Mouse (Mus musculus) neural tube, embryonic 14.5 days (tissue): ENCODE measurements at regions not wholly inside any gene's neighbourhood (a gene's known extent, or its start where the extent isn't known, plus 50 kb on each side); places are given as distances from the start of the nearest gene placed in this dataset.

Experiments used
- ATAC-seq: fragments of 200-750 bp; cut with Nextera tagmentation; 2 replicates; pipeline ENCODE4 v1.8.0; 2017; ENCODE audit warnings: low read depth, mild to moderate bottlenecking, moderate TSS enrichment, moderate library complexity
- H3K27ac ChIP-seq: fragments of 300-500 bp; sonication (generic); 2 replicates; pipeline ENCODE4 v1.5.1; 2014; ENCODE audit warnings: low read depth, mild to moderate bottlenecking, control low read depth, low read length, moderate library complexity, mixed read lengths
- H3K27me3 ChIP-seq: fragments of 300-500 bp; sonication (generic); 2 replicates; pipeline ENCODE4 v1.6.1; 2014; ENCODE audit warnings: low read length; ENCODE audit not compliant: control insufficient read depth, insufficient read depth
- H3K36me3 ChIP-seq: fragments of 300-500 bp; sonication (generic); 2 replicates; pipeline ENCODE4 v1.6.1; 2014; ENCODE audit warnings: low read length, mixed read lengths; ENCODE audit not compliant: control insufficient read depth, insufficient read depth
- H3K4me1 ChIP-seq: fragments of 300-500 bp; sonication (generic); 2 replicates; pipeline ENCODE4 v1.6.1; 2014; ENCODE audit warnings: low read length; ENCODE audit not compliant: control insufficient read depth, insufficient read depth
- H3K4me2 ChIP-seq: fragments of 300-500 bp; sonication (generic); 2 replicates; pipeline ENCODE4 v1.6.1; 2014; ENCODE audit warnings: mild to moderate bottlenecking, low read depth, low read length, control low read depth
- H3K4me3 ChIP-seq: fragments of 300-500 bp; sonication (generic); 2 replicates; pipeline ENCODE4 v1.5.1; 2014; ENCODE audit warnings: low read depth, low read length, control low read depth, mixed read lengths
- H3K9ac ChIP-seq: fragments of 300-500 bp; sonication (generic); replicated peaks from 2 replicates; pipeline ENCODE4 v1.6.1; 2014; ENCODE audit warnings: low read depth, mild to moderate bottlenecking, control low read depth, low read length, mixed read lengths
- H3K9me3 ChIP-seq: fragments of 300-500 bp; sonication (generic); 2 replicates; pipeline ENCODE4 v1.6.1; 2016; ENCODE audit warnings: low read length; ENCODE audit not compliant: control insufficient read depth
- WGBS: fragments of 180-500 bp; shearing (Covaris S2); extraction: QIAGEN DNeasy Blood & Tissue Kit; methylation state at CpG from one replicate; pipeline ENCODE4 v1.1.7; 2014; 5-methylcytosine and 5-hydroxymethylcytosine counted together

GRCm38 (mm10) chr10:109129068-109129467 lies 118.3 kb upstream of the Syt1 start:
- no peak for ATAC-seq
- no peak overlapping the region for H3K4me3 ChIP-seq
- no peak overlapping the region for H3K9ac ChIP-seq
- 100% methylated on average over 3 of the region's 3 CpGs for WGBS
- H3K36me3 ChIP-seq, result no peaks in the 10 kb centered on the region
- H3K9me3 ChIP-seq, result no peaks in the 10 kb centered on the region
- H3K4me2 ChIP-seq, result no peak overlapping the region
- no peaks in the 10 kb centered on the region for H3K27me3 ChIP-seq
- no peaks in the 10 kb centered on the region for H3K4me1 ChIP-seq
- H3K27ac ChIP-seq, result no peak overlapping the region

GRCm38 (mm10) chr10:109126699-109127098 lies 115.9 kb upstream of the Syt1 start:
- H3K9ac ChIP-seq, result no peak overlapping the region
- no peaks in the 10 kb centered on the region for H3K9me3 ChIP-seq
- H3K4me1 ChIP-seq, result no peaks in the 10 kb centered on the region
- no peak overlapping the region for H3K4me2 ChIP-seq
- WGBS, result 95% methylated on average over 2 of the region's 2 CpGs
- no peak for ATAC-seq
- no peak overlapping the region for H3K27ac ChIP-seq
- no peak overlapping the region for H3K4me3 ChIP-seq
- H3K27me3 ChIP-seq, result no peaks in the 10 kb centered on the region
- H3K36me3 ChIP-seq, result no peaks in the 10 kb centered on the region

GRCm38 (mm10) chr10:109117143-109117542 lies 106.4 kb upstream of the Syt1 start:
- no peak for ATAC-seq
- Histone ChIP-seq H3K4me3 (no peak overlapping the region), H3K27me3 (no peaks in the 10 kb centered on the region), H3K4me1 (no peaks in the 10 kb centered on the region), H3K9ac (no peak overlapping the region), H3K27ac (no peak overlapping the region), H3K9me3 (no peaks in the 10 kb centered on the region), H3K36me3 (no peaks in the 10 kb centered on the region), H3K4me2 (no peak overlapping the region)
- 92% methylated on average over 5 of the region's 5 CpGs for WGBS

GRCm38 (mm10) chr10:109115013-109115627 lies 104.3 kb upstream of the Syt1 start:
- Histone ChIP-seq H3K9ac (no peak overlapping the region), H3K4me2 (no peak overlapping the region), H3K27me3 (no peaks in the 10 kb centered on the region), H3K27ac (no peak overlapping the region), H3K9me3 (no peaks in the 10 kb centered on the region), H3K4me1 (no peaks in the 10 kb centered on the region), H3K36me3 (no peaks in the 10 kb centered on the region), H3K4me3 (no peak overlapping the region)
- WGBS, result 88% methylated on average over 4 of the region's 4 CpGs
- no peak for ATAC-seq

GRCm38 (mm10) chr10:109105781-109106180 lies 95.0 kb upstream of the Syt1 start:
- Histone ChIP-seq H3K27me3 (no peaks in the 10 kb centered on the region), H3K9ac (no peak overlapping the region), H3K9me3 (no peaks in the 10 kb centered on the region), H3K4me3 (no peak overlapping the region), H3K27ac (no peak overlapping the region), H3K4me1 (no peaks in the 10 kb centered on the region), H3K36me3 (no peaks in the 10 kb centered on the region), H3K4me2 (no peak overlapping the region)
- 88% methylated on average over 2 of the region's 2 CpGs for WGBS
- no peak for ATAC-seq

- Histone ChIP-seq H3K27ac (no peak overlapping the region), H3K4me2 (no peak overlapping the region), H3K4me3 (no peak overlapping the region), H3K4me1 (no peaks in the 10 kb centered on the region), H3K9ac (no peak overlapping the region), H3K9me3 (no peaks in the 10 kb centered on the region), H3K27me3 (no peaks in the 10 kb centered on the region), H3K36me3 (no peaks in the 10 kb centered on the region)
- ATAC-seq, result no peak
- WGBS, result 63% methylated on average over 4 of the region's 4 CpGs
Measured at GRCm38 (mm10) chr10:109092219-109092618, 81.4 kb upstream of the Syt1 start.

GRCm38 (mm10) chr10:109079773-109080172 lies 69.0 kb upstream of the Syt1 start:
- Histone ChIP-seq H3K36me3 (no peaks in the 10 kb centered on the region), H3K4me1 (0 out of 2 replicates have a peak, but pooled peaks cover 3% of the 10 kb centered on the region), H3K9me3 (no peaks in the 10 kb centered on the region), H3K4me3 (no peak overlapping the region), H3K4me2 (no peak overlapping the region), H3K9ac (no peak overlapping the region), H3K27me3 (no peaks in the 10 kb centered on the region), H3K27ac (no peak overlapping the region)
- WGBS, result 28% methylated on average over 7 of the region's 7 CpGs
- ATAC-seq, result no peak

GRCm38 (mm10) chr10:109074218-109074617 lies 63.4 kb upstream of the Syt1 start:
- no peaks in the 10 kb centered on the region for H3K4me1 ChIP-seq
- H3K9ac ChIP-seq, result no peak overlapping the region
- H3K4me3 ChIP-seq, result no peak overlapping the region
- H3K27me3 ChIP-seq, result no peaks in the 10 kb centered on the region
- H3K36me3 ChIP-seq, result no peaks in the 10 kb centered on the region
- no peak for ATAC-seq
- no peak overlapping the region for H3K4me2 ChIP-seq
- no peak overlapping the region for H3K27ac ChIP-seq
- WGBS, result 82% methylated on average over 7 of the region's 7 CpGs
- H3K9me3 ChIP-seq, result no peaks in the 10 kb centered on the region
